Mouse (Mus musculus): Measurements from ENCODE around the gene Insl6. TPM values are rescaled to one million over a fixed set of nuclear protein-coding genes. Genes with fewer than 3 reads are reported as not detected.
A peak's percentile ranks its signal among the peaks of the same experiment; 100 is the strongest.

Insl6 gene
- 17.1 and 26.8 TPM in 2 replicates for polyA plus RNA-seq (2012; rRNA removed)

DNA sequence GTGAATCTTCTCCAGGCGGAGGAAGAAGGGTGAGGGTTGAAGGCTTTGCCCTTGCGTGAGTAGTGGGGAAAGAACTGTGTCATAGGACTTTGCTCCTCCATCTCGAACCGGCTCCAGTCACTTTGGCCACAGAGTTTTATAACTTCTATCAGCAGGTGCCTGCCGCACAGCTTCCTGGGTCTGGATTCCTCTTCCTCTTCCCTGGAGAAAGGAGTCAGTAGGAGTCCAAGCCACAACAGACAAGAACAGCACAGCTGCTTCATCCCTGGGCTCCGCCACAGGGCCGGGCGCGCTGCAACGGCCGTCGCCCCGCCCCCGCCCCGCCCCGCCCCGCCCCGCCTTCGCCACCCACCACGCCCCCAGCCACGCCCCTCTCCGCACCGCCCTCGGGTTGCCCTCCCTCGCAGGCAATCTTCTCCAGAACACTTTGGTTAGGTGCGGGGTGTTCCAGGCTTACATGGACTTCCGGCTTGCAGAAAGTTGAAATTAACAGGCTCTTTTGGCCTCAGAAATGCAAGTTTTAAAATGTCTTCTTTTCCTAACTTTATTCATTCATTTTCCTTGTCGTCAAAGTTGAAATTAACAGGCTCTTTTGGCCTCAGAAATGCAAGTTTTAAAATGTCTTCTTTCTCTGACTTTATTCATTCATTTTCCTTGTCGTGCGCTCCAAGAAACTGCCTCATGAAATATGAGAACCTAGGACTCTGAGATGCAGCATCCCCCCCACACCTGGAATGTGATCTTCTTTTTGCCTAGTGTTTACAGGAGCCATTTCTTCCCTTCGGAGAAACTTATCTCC lies at the start of gene Insl6:
Insl6 (minus strand) TSS at position 304 of the 799 bp plus-strand sequence.
- DNase-seq (ENCODE audit: low read depth, low spot score) = peak; percentile 38
- 2% methylated on average over 31 of the region's 31 CpGs for WGBS

- 91% methylated on average over 9 of the region's 9 CpGs for WGBS
- no peak for DNase-seq (ENCODE audit: low read depth, low spot score)
Observed at GRCm38 (mm10) chr19:29374947-29375346, 49.8 kb upstream of the Insl6 start.

DNA sequence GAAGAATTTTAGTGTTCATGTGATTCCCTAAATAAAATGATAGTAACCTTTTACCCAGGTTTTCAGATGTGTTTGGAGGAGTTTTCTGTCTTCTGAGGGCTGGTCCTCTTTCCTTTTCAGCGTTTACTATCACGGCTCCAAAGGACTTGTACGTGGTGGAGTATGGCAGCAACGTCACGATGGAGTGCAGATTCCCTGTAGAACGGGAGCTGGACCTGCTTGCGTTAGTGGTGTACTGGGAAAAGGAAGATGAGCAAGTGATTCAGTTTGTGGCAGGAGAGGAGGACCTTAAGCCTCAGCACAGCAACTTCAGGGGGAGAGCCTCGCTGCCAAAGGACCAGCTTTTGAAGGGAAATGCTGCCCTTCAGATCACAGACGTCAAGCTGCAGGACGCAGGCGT lies 48.3 kb upstream of the Insl6 start:
- WGBS = 62% methylated on average over 11 of the region's 11 CpGs

DNA sequence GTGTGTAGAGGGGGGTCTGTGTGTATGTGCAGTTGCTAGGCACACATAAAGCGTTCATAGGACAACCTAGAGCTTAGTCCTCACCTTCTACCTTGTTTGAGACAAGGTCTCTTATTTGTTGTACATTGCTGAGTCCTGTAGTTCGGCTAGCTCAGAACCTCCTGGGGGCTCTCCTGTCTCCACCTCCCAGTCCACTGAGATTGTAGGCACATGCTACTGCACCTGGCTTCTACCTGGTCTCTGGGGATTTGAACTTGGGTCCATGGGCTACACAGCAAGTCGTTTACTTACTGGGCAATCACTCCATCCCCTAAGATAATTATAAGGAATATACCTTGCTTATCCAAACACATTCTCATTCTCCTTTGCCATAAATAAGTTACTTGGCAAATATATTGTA lies 47.5 kb upstream of the Insl6 start:
- 72% methylated on average over 3 of the region's 3 CpGs for WGBS
- no peak for DNase-seq (ENCODE audit: low read depth, low spot score)

More for the DNA sequence above, 48.3 kb upstream of the Insl6 start:
- no peak for DNase-seq (ENCODE audit: low read depth, low spot score)

GRCm38 (mm10) chr19:29372138-29372537 lies 47.0 kb upstream of the Insl6 start:
- 22% methylated on average over 4 of the region's 4 CpGs for WGBS
- no peak for DNase-seq (ENCODE audit: low read depth, low spot score)

DNA sequence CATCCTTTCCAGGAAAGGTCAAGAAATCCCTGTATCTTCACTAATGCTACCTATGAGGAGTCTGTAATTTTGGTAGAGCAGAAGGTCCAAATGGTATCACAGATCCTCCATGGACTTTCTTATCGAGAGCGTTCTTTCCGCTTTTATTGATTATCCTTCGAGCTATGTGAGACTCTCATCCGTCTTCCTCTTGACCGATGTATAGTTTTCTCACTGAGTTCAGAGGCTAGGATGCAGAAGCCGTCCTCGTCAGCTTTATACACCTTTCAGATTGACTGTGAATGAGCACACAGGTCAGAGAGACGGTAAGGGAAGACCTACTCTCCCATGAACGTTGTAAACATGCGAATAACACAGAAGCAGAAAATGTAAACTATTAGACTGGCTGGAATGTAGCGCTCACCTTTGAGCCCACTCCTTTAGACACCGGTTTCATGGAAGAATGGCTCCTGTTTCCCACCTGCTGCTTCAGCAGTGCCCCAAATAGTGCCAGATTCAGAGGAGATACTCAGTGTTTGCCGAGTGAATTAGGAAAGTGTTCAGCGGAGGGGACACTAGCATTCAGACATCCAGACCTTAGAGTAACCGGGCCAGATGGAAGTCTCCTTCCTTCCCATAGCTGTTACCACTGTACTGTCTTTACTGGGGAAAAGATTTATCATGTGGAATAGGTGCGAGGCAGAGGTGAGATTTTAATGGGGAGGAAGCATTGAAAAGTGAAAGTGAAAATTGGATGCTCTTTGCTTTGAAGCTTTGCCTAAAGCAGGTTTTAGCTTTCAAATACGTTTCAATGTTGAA lies 46.3 kb upstream of the Insl6 start:
- DNase-seq (ENCODE audit: low read depth, low spot score) = no peak
- WGBS = 60% methylated on average over 18 of the region's 18 CpGs

GRCm38 (mm10) chr19:29370545-29371283 lies 45.6 kb upstream of the Insl6 start:
- 82% methylated on average over 7 of the region's 7 CpGs for WGBS
- no peak for DNase-seq (ENCODE audit: low read depth, low spot score)

- no peak for DNase-seq (ENCODE audit: low read depth, low spot score)
- 63% methylated on average over 12 of the region's 12 CpGs for WGBS
Observed at GRCm38 (mm10) chr19:29370112-29370511, 45.0 kb upstream of the Insl6 start.

GRCm38 (mm10) chr19:29368671-29369309 lies 43.6 kb upstream of the Insl6 start:
- 80% methylated on average over 3 of the region's 3 CpGs for WGBS
- no peak for DNase-seq (ENCODE audit: low read depth, low spot score)

DNA sequence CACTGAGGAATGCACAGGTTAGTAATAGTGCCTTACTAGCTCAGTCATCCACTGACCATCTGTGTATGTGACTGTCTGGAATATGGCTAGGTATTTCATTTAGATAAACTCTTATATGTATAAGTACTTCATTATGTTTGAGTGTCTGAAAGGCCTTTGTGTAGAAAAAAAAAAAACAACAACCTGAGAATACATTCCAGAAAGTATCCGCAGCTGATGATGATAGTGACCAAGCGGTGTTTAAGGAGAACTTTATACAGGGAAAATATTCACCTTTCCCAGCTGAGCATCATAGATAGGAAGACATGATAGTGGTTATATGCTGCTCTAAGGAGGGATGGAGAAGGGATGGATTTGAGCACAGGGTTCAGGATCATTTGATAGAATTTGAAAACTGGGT lies 42.9 kb upstream of the Insl6 start:
- DNase-seq (ENCODE audit: low read depth, low spot score) = no peak
- 93% methylated on average over 2 of the region's 2 CpGs for WGBS

DNA sequence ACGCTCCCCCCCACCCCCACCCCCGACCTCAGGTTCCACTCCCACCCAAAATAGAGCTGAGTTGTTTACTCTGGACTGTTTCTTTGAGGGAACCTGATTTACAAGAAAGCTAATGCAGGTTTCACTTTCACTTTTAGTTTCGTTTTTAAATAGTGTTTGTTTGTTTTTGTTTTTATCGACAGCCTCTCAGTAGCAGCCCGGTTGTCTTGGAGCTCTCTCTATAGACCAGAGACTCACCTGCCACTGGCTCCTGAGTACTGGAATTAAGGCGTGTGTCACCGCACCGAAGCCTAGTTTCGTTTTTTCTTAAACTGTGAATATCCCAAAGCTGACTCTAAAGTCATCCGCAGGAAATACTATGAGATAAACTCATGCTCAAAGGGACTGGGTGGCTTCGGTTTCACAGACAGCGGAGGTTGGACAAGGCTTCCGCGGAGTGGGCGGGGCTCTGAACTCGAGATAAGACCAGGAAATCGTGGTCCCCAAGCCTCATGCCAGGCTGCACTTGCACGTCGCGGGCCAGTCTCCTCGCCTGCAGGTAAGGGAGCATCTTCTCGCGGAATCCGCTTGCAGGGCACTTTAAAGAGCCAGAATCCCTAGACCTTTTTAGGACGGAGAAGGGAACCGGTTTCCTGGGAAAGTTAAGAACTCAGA lies 41.9 kb upstream of the Insl6 start, which contains the start of the genes Plgrkt and Cd274:
Plgrkt (minus strand) TSS at position 422 of the 654 bp plus-strand sequence.
Cd274 (plus strand) TSS at position 487 of the 654 bp plus-strand sequence.
- peak; percentile 80 for DNase-seq (ENCODE audit: low read depth, low spot score)
- WGBS = 1% methylated on average over 26 of the region's 26 CpGs

- 56% methylated on average over 20 of the region's 20 CpGs for WGBS
- DNase-seq (ENCODE audit: low read depth, low spot score) = no peak
Observed at GRCm38 (mm10) chr19:29366226-29366968, 41.2 kb upstream of the Insl6 start.

- 58% methylated on average over 3 of the region's 3 CpGs for WGBS
- no peak for DNase-seq (ENCODE audit: low read depth, low spot score)
Observed at GRCm38 (mm10) chr19:29365105-29365504, 39.9 kb upstream of the Insl6 start.

DNA sequence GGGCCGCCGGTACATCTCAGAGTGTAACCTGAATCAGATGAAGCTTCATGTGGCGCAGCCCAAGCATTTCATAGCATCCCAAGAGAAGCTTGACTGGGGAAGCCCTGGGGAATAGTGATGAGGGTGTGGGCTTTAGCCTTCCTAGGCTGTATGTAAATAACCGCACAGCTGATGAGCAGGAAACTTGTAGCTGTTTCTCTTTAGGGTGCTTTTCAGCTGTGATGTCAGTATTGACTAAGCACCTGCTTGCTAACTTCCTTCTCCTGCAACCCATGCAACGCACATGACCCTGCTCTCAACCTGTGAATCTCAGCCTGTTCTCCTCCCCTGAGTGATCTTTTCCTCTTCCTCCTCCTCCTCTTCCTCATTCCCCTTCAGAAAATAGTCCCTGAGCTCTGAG lies 38.9 kb upstream of the Insl6 start:
- 73% methylated on average over 5 of the region's 5 CpGs for WGBS
- DNase-seq (ENCODE audit: low read depth, low spot score) = no peak

DNA sequence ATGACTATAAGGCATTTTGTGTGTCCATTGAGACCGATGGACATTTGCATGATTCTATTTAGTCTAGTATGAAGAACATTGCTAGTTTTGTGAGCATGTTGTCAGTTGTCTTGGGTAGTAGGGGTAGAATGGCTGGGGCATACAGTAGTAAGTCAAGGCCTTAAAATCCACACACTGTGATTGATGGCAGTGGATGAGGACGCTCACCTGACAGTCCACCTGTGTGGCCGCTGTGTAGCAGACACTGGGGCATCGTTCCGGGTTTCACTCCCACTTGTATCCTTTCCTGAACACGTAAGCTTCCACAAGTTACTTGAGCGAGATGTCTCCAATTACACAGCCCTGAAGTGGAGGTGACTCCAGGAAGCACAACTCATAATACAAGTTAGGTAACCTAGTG lies 38.4 kb upstream of the Insl6 start:
- DNase-seq (ENCODE audit: low read depth, low spot score) = no peak
- WGBS = 94% methylated on average over 7 of the region's 7 CpGs

- 27% methylated on average over 13 of the region's 13 CpGs for WGBS
- DNase-seq (ENCODE audit: low read depth, low spot score) = no peak
Observed at GRCm38 (mm10) chr19:29362173-29362930, 37.2 kb upstream of the Insl6 start.

- WGBS = 1% methylated on average over 33 of the region's 33 CpGs
- peak; percentile 89 for DNase-seq (ENCODE audit: low read depth, low spot score)
Observed at GRCm38 (mm10) chr19:29361468-29362130, 36.4 kb upstream of the Insl6 start.

Measured in large intestine, adult 2 months (tissue).